23 mouse cellular contexts compared by ENCODE assay signal in genomic region chr10:46454442-46454841, GRCm38 (mm10).
"Had no signal": no experiment of that assay in that cellular context is flagged by ENCODE, and none has a peak within 500 bp of the region (broad histone marks: within the 10 kb centered on the region; RNA-seq: fewer than 3 reads in every experiment).

No protein-coding gene starts in this region.

- H3K4me2 ChIP-seq: heart, embryonic 11.5 days; heart, embryonic 13.5 days; heart, embryonic 15.5 days; hindbrain, embryonic 13.5 days; hindbrain, embryonic 15.5 days; limb, embryonic 12.5 days had no signal

- DNase-seq: gastrocnemius, postnatal 14 days; gastrocnemius, postnatal 36 days; heart, adult 11 months; heart, adult 2 months; heart, postnatal 14 days; heart, postnatal 36 days; kidney, adult 18-20 months; kidney, adult 8-10 months; kidney, postnatal 10 days; kidney, postnatal 25 days; kidney, postnatal 4 days; liver had no signal

- H3K9me3 ChIP-seq: heart, embryonic 13.5 days; heart, embryonic 15.5 days; hindbrain, embryonic 13.5 days; hindbrain, embryonic 15.5 days; limb, embryonic 10.5 days; limb, embryonic 12.5 days had no signal

- ATAC-seq: hindbrain, postnatal 0 days; intestine, embryonic 16.5 days had no signal

- H3K4me1 ChIP-seq: heart, embryonic 13.5 days; heart, embryonic 15.5 days; hindbrain, embryonic 13.5 days; hindbrain, embryonic 15.5 days; limb, embryonic 10.5 days; limb, embryonic 12.5 days had no signal

- H3K9ac ChIP-seq: heart, embryonic 13.5 days; heart, embryonic 15.5 days; hindbrain, embryonic 13.5 days; hindbrain, embryonic 15.5 days; limb, embryonic 12.5 days had no signal

- H3K4me3 ChIP-seq: heart, adult 2 months; heart, embryonic 13.5 days; heart, embryonic 15.5 days; hindbrain, embryonic 13.5 days; hindbrain, embryonic 15.5 days; layer of hippocampus, adult 2 months; left cerebral cortex, adult 2 months; limb, embryonic 10.5 days; limb, embryonic 12.5 days had no signal

- H3K27ac ChIP-seq: heart, adult 2 months; heart, embryonic 13.5 days; heart, embryonic 15.5 days; hindbrain, embryonic 13.5 days; hindbrain, embryonic 15.5 days; hindbrain, postnatal 0 days; layer of hippocampus, adult 2 months; left cerebral cortex, adult 2 months; limb, embryonic 10.5 days; limb, embryonic 12.5 days had no signal

- H3K27me3 ChIP-seq: heart, embryonic 13.5 days; heart, embryonic 15.5 days; hindbrain, embryonic 13.5 days; hindbrain, embryonic 15.5 days; limb, embryonic 12.5 days had no signal

- H3K36me3 ChIP-seq: heart, embryonic 13.5 days; heart, embryonic 15.5 days; hindbrain, embryonic 13.5 days; hindbrain, embryonic 15.5 days; limb, embryonic 10.5 days; limb, embryonic 12.5 days had no signal
